Mouse (Mus musculus) heart, adult 2 months (tissue): ENCODE data around the gene Pappa. TPM values are rescaled to one million over a fixed set of nuclear protein-coding genes. Genes with fewer than 3 reads are reported as not detected.

ENCODE experiments used
- DNase-seq, 2 experiments: peaks; one replicate each; pipeline ENCODE4 v3.0.0; 2021
- H3K27ac ChIP-seq: fragments of 200-600 bp; 2 replicates; pipeline ENCODE4 v1.8.1; 2022
- H3K27me3 ChIP-seq: fragments of 200-500 bp; 2 replicates; pipeline ENCODE4 v1.6.1; 2012; ENCODE audit warnings: mild to moderate bottlenecking, low read length, inconsistent platforms, mixed read lengths; ENCODE audit not compliant: control insufficient read depth, insufficient read depth
- H3K36me3 ChIP-seq: fragments of 200-500 bp; 2 replicates; pipeline ENCODE4 v1.6.1; 2012; ENCODE audit warnings: low read length, inconsistent platforms; ENCODE audit not compliant: control insufficient read depth, insufficient read depth
- H3K4me1 ChIP-seq: fragments of 200-500 bp; 2 replicates; pipeline ENCODE4 v1.6.1; 2011; ENCODE audit warnings: low read length; ENCODE audit not compliant: control insufficient read depth, insufficient read depth
- H3K4me3 ChIP-seq: fragments of 200-600 bp; 2 replicates; pipeline ENCODE4 v1.8.1; 2022
- H3K79me2 ChIP-seq: fragments of 200-500 bp; replicated peaks from 2 replicates; pipeline ENCODE4 v1.6.1; 2012; ENCODE audit warnings: mild to moderate bottlenecking, inconsistent platforms, low read length, moderate library complexity, mixed read lengths; ENCODE audit not compliant: control insufficient read depth, insufficient read depth
- H3K9ac ChIP-seq: fragments of 200-500 bp; 2 replicates; pipeline ENCODE4 v1.6.1; 2012; ENCODE audit warnings: low read depth, mild to moderate bottlenecking, control low read depth, inconsistent platforms, low read length, mixed read lengths
- CTCF ChIP-seq: fragments of 200-600 bp; IDR thresholded peaks from 2 replicates; pipeline ENCODE4 v1.8.1; 2022; ENCODE audit warnings: antibody characterized with exemption, mild to moderate bottlenecking, moderate library complexity
- EP300 ChIP-seq: fragments of 200-500 bp; IDR thresholded peaks from 2 replicates; pipeline ENCODE4 v1.6.1; 2011; ENCODE audit warnings: low read depth, low read length, control low read depth; ENCODE audit not compliant: insufficient read depth
- POLR2A ChIP-seq: fragments of 200-500 bp; IDR thresholded peaks from 2 replicates; pipeline ENCODE4 v1.6.1; 2011; ENCODE audit warnings: mild to moderate bottlenecking, low read depth, low read length, control low read depth; ENCODE audit not compliant: insufficient read depth
- WGBS: fragments of 180-500 bp; shearing (Covaris S2); methylation state at CpG from one replicate; pipeline ENCODE4 v1.1.7; 2018; 5-methylcytosine and 5-hydroxymethylcytosine counted together
- intact Hi-C: fragments of 180-260 bp; cut with DNase I; formaldehyde crosslinking; loops from one replicate; pipeline ENCODE4 v1.15.1; 2025
- polyA plus RNA-seq: library from polyadenylated mRNA; depleted of rRNA; stranded (reverse); fragments of >200 nt; gene quantifications from 2 replicates; pipeline ENCODE4 v1.2.3, GENCODE M21; 2012
- total RNA-seq, 2 experiments: library from RNA; stranded (reverse); gene quantifications; 2 replicates each; pipeline ENCODE4 v1.2.3; 2021

Gene Pappa
- total and polyA plus RNA-seq, 3 experiments, result 0.16 to 0.41 (median 0.39) TPM

DNA sequence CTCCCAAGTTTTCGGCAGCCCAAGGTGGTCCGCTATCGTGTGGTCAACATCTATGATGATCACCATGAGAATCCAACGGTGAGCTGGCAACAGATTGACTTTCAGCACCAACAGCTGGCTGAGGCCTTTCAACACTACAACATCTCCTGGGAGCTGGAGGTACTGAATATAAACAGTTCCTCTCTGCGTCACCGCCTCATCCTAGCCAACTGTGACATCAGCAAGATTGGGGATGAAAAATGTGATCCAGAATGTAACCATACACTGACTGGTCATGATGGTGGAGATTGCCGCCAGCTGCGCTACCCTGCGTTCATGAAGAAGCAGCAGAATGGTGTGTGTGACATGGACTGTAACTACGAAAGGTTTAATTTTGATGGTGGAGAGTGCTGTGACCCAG lies 32.3 kb downstream of the Pappa start:
- no peak overlapping the region for H3K4me3 ChIP-seq
- no peaks in the 10 kb centered on the region for H3K27me3 ChIP-seq
- DNase-seq, result peak in 1 of 2 experiments; percentile 4
- no peaks in the 10 kb centered on the region for H3K36me3 ChIP-seq
- no peaks in the 10 kb centered on the region for H3K4me1 ChIP-seq
- H3K9ac ChIP-seq, result no peak overlapping the region
- no peak overlapping the region for H3K27ac ChIP-seq
- H3K79me2 ChIP-seq, result no peaks in the 10 kb centered on the region
- TF ChIP-seq POLR2A (no peak), EP300 (no peak), CTCF (no peak)
- WGBS, result 81% methylated on average over 10 of the region's 10 CpGs
- intact Hi-C loops, result no loop called here

DNA sequence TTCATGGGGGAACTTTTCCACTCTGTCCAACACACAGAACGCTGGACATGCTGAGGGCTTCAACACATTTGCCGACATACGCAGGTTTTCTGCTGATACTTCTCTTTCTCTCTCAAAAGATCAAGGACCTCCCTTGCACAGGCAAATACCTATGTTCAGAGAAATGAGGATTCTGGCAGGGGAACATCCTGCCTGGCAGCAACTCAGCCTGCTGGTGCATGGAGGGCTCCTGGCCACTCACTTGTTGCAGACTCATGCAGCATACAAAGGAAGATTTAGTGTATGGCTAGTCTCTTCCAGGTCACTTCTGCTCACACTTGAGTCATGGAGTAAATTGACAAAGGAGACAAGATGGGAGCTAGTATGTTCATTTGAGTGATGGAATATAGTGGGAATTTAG lies 34.7 kb downstream of the Pappa start:
- Histone ChIP-seq H3K4me3 (no peak overlapping the region), H3K9ac (no peak overlapping the region), H3K36me3 (no peaks in the 10 kb centered on the region), H3K4me1 (no peaks in the 10 kb centered on the region), H3K27ac (no peak overlapping the region), H3K27me3 (no peaks in the 10 kb centered on the region), H3K79me2 (no peaks in the 10 kb centered on the region)
- intact Hi-C loops, result no loop called here
- DNase-seq, result no peak
- TF ChIP-seq CTCF (no peak), POLR2A (no peak), EP300 (no peak)
- 84% methylated on average over 3 of the region's 3 CpGs for WGBS

DNA sequence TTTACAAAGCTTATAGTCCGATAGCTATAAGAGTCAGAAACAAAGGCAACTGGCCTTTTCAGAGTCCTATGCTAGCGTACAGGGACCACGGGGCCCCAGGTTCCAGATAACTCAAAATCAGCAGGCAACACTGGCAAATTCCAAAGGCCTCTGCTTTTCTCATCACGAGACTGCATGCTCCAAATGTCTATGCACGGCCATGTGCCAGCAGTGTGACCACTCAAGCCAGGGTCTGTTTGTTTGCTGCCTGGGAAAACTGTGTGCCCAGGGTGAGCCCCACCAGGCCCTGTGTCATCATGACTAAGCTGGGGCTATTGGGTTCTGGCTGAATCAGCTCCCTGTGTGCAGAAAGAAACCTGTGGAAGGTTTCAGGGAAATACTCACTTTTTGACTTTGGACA lies 35.5 kb downstream of the Pappa start:
- Histone ChIP-seq H3K79me2 (no peaks in the 10 kb centered on the region), H3K27me3 (no peaks in the 10 kb centered on the region), H3K4me3 (no peak overlapping the region), H3K27ac (no peak overlapping the region), H3K36me3 (no peaks in the 10 kb centered on the region), H3K9ac (no peak overlapping the region), H3K4me1 (no peaks in the 10 kb centered on the region)
- 54% methylated on average over 5 of the region's 5 CpGs for WGBS
- TF ChIP-seq CTCF (no peak), EP300 (no peak), POLR2A (no peak)
- intact Hi-C loops, result no loop called here
- no peak for DNase-seq

DNA sequence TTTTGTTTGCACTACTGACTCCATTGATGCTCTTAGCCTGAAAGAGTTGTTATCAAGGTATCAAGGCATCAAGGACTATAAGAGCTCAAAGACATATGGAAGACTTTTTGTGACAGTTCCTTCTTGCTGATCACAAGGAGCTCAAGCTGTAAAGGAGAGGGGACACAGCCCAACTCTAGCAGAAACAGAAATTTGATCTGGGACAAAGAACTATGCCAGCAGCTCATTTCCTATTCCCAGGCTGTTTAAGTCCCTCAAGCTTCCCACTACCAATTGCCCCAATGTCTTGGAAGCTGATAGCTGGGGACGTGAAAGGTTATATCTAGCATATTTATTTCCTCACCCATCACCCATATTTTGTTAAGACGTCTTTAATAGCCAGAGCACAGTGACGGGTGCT lies 39.7 kb downstream of the Pappa start:
- no peaks in the 10 kb centered on the region for H3K27me3 ChIP-seq
- WGBS, result 59% methylated on average over 3 of the region's 3 CpGs
- no peaks in the 10 kb centered on the region for H3K4me1 ChIP-seq
- TF ChIP-seq EP300, result no peak
- no peak for TF ChIP-seq CTCF
- TF ChIP-seq POLR2A, result no peak
- no peak overlapping the region for H3K27ac ChIP-seq
- no peak for DNase-seq
- no peak overlapping the region for H3K9ac ChIP-seq
- H3K36me3 ChIP-seq, result no peaks in the 10 kb centered on the region
- H3K79me2 ChIP-seq, result no peaks in the 10 kb centered on the region
- no peak overlapping the region for H3K4me3 ChIP-seq
- intact Hi-C loops, result no loop called here

DNA sequence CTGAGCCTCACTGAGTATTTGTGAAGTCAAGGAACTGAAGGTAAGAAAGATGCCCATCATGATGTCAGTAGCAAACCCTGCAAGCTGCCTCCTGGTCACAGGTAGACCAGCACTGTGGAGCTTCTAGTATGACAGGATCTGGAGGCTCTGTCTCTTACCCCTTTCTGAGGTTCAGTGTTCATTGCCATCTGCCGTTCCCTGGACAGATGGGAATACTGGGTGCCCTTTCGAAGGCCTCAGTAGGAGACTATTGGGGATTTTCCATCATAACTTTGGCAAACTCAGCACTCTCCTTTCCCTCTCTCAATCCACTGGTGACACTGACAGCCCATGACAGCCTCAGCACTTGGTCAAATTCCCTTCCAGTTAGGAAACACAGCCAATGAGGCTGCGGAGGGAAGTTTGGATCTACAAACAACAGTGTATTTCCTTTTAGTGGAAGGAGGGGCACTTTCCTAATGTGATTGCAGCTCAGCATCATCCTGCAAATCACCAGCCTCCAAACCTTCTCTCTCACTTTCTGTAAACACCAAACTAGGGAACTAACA lies 42.4 kb downstream of the Pappa start:
- no peaks in the 10 kb centered on the region for H3K4me1 ChIP-seq
- H3K4me3 ChIP-seq, result no peak overlapping the region
- TF ChIP-seq EP300 (no peak), CTCF (no peak), POLR2A (no peak)
- WGBS, result 75% methylated on average over 3 of the region's 3 CpGs
- H3K27me3 ChIP-seq, result no peaks in the 10 kb centered on the region
- no peak overlapping the region for H3K9ac ChIP-seq
- no peaks in the 10 kb centered on the region for H3K36me3 ChIP-seq
- H3K27ac ChIP-seq, result no peak overlapping the region
- no peak for DNase-seq
- intact Hi-C loops, result no loop called here
- H3K79me2 ChIP-seq, result no peaks in the 10 kb centered on the region

DNA sequence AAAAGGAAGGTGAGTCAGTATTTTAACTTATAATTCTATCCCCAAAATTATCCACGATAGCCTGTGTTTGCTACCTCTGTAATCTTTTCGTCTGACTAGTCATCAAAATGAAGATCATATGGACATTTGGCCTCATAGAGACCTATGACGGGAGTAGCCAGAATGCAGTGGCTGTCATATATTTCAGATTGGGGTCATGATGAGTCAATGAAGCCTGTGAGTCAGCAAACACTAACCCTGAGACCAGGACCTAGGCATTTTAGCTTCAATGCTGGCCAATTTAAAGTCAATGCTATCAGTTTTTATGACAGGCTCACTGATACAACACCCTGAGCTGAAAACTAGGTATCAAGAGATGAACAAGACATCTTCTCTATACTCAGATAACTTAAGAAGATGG lies 50.5 kb downstream of the Pappa start:
- no peak overlapping the region for H3K27ac ChIP-seq
- no peak overlapping the region for H3K9ac ChIP-seq
- H3K36me3 ChIP-seq, result no peaks in the 10 kb centered on the region
- H3K4me1 ChIP-seq, result no peaks in the 10 kb centered on the region
- H3K4me3 ChIP-seq, result no peak overlapping the region
- H3K79me2 ChIP-seq, result no peaks in the 10 kb centered on the region
- H3K27me3 ChIP-seq, result no peaks in the 10 kb centered on the region
- DNase-seq, result no peak
- TF ChIP-seq CTCF (no peak), EP300 (no peak), POLR2A (no peak)
- WGBS, result 75% methylated on average over 3 of the region's 3 CpGs
- intact Hi-C loops, result no loop called here
